Mouse (Mus musculus) megakaryocyte, embryonic 14.5 days (primary cell): ENCODE results near the gene Ppm1a. TPM values are rescaled to one million over a fixed set of nuclear protein-coding genes. Genes with fewer than 3 reads are reported as not detected.

Experiments used
- H3K27me3 ChIP-seq: replicated peaks from 2 replicates; pipeline ENCODE3; 2012; ENCODE audit warnings: inconsistent platforms
- H3K36me3 ChIP-seq: replicated peaks from 2 replicates; pipeline ENCODE3; 2012; ENCODE audit warnings: low read length, inconsistent platforms, mixed read lengths
- H3K4me1 ChIP-seq: 2 replicates; pipeline ENCODE4 v1.6.1; 2012; ENCODE audit warnings: inconsistent platforms
- H3K4me3 ChIP-seq: replicated peaks from 2 replicates; pipeline ENCODE3; 2012; ENCODE audit warnings: moderate library complexity, mild to moderate bottlenecking, inconsistent platforms
- H3K9me3 ChIP-seq: 2 replicates; pipeline ENCODE4 v1.6.1; 2012; ENCODE audit warnings: inconsistent platforms
- FLI1 ChIP-seq: IDR thresholded peaks from 2 replicates; pipeline ENCODE4 v1.6.1; 2012; ENCODE audit warnings: low read length, inconsistent platforms, mixed read lengths
- GATA1 ChIP-seq: IDR thresholded peaks from 3 replicates; pipeline ENCODE4 v1.6.1; 2012; ENCODE audit warnings: mixed read lengths, low read length, inconsistent platforms, borderline replicate concordance
- polyA plus RNA-seq: library from polyadenylated mRNA; stranded (reverse); fragments of >175 nt; gene quantifications from 2 replicates; pipeline ENCODE4 v1.2.3, GENCODE M21; 2012; ENCODE audit warnings: low replicate concordance; ENCODE audit not compliant: insufficient read depth

Ppm1a gene
- 11.3 and 15.3 TPM in 2 replicates for polyA plus RNA-seq

DNA sequence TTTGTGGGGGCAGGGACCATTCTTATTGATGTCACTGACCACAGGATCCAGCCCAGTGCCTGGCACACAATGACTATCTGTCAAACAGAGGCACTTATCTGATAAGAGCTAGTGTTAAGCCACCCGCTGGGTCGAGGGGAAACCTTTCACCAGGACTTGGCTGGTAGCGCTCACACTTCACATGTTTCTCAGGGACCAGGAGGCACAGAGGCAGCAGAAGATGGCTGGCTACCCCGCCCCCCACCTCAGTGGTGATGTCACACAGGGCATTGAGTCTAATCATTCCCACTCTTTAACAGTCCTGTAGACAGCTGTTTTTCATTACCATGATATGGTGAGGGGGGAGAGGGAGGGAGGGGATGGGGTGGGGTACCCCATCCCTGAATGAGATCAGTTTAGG, at the start of gene Ppm1a:
TSS of gene Ppm1a (plus strand) at position 370 of the 400 bp plus-strand sequence.
- Histone ChIP-seq H3K4me1 (peaks cover 41% of the 10 kb centered on the region), H3K9me3 (no peaks in the 10 kb centered on the region), H3K27me3 (no peaks in the 10 kb centered on the region), H3K4me3 (no peak within 1 kb of the TSS), H3K36me3 (no peaks in the 10 kb centered on the region)
- TF ChIP-seq GATA1, result no peak
- TF ChIP-seq FLI1, result no peak

DNA sequence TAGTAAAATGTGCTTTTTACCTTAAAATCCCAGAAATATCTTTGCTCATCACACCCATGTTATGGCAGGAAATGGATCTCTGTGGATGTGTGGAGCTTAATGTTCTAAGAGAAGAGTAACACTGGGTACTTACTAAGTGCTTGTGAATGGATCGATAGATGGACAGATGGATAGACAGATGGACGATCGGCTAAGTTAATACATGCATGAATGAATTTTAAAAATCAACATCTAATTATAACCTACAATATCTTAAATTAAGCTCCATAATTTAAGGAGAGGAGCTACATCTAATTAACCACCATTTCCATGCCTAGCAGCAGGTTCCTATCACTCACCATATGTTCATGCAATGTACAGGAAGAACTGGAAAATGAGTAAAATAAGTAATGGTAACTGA, 47.3 kb upstream of the Ppm1a start:
- Histone ChIP-seq H3K4me3 (no peak overlapping the region), H3K4me1 (no peaks in the 10 kb centered on the region), H3K9me3 (peaks cover 19% of the 10 kb centered on the region), H3K36me3 (no peaks in the 10 kb centered on the region), H3K27me3 (no peaks in the 10 kb centered on the region)
- no peak for TF ChIP-seq FLI1
- TF ChIP-seq GATA1, result no peak

DNA sequence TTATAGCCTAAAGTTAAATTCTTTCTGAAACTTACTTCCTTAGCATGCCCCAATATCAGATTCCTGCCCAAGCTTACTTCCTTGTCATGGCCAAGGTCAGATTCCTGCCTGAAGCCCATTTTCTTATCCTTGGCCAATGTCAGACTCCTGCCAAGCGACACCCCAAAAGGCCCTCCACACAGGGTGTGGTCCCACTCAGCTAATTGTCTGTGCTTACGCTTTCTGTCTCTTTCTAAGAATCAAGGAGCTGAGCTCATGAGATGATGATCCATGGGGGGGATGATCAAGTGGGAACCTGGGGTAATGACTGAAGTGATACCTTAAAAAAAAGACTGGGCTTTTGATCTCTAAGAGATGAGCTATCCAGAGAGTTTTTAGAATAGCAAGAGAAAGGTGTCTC, 42.4 kb upstream of the Ppm1a start:
- Histone ChIP-seq H3K4me3 (no peak overlapping the region), H3K36me3 (no peaks in the 10 kb centered on the region), H3K4me1 (no peaks in the 10 kb centered on the region), H3K9me3 (peaks cover 19% of the 10 kb centered on the region), H3K27me3 (peaks cover 2% of the 10 kb centered on the region)
- TF ChIP-seq FLI1, result no peak
- TF ChIP-seq GATA1, result no peak

DNA sequence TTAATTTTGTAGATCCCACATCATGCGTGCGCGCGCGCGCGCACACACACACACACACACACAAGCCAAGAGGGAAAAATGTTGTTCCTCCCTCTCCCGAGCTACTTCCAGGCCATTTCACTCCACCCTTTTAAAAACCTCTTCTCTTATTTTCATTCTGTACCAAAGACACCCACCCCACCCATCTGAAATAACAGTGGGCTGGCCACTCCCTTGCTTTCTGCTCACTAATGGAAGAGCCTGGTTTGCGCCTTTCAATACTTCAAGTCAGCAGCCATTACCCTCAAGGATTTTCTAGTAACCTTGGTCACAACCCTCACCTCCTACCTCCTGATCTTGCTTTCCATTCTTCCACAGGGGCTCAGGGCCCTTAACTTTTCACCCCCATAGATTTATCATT, 41.4 kb upstream of the Ppm1a start:
- Histone ChIP-seq H3K4me3 (no peak overlapping the region), H3K36me3 (no peaks in the 10 kb centered on the region), H3K9me3 (peaks cover 19% of the 10 kb centered on the region), H3K4me1 (no peaks in the 10 kb centered on the region), H3K27me3 (peaks cover 2% of the 10 kb centered on the region)
- TF ChIP-seq FLI1 (no peak), GATA1 (no peak)

DNA sequence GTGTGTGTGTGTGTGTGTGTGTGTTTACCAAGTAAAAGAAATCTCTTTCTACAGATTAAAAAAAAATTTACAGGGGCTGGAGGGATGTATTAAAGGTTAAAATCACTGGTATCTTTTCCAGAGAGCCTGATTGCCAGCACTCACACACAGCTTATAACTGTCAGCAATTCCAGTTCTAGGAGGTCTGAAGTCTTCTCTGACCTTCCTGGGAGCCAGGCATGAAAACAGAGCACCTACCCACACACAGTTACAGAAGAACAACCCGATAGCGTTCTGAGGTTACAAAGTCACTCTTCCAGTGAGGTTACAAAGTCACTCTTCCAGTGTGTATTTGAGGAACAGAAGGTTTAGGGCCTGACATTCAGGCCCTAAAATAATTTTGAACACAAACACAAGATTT, 38.2 kb upstream of the Ppm1a start:
- H3K4me3 ChIP-seq, result no peak overlapping the region
- no peaks in the 10 kb centered on the region for H3K4me1 ChIP-seq
- TF ChIP-seq FLI1, result no peak
- TF ChIP-seq GATA1, result no peak
- peaks cover 8% of the 10 kb centered on the region; the same call in 1 of the 2 replicates for H3K9me3 ChIP-seq
- H3K27me3 ChIP-seq, result peaks cover 4% of the 10 kb centered on the region
- H3K36me3 ChIP-seq, result no peaks in the 10 kb centered on the region

DNA sequence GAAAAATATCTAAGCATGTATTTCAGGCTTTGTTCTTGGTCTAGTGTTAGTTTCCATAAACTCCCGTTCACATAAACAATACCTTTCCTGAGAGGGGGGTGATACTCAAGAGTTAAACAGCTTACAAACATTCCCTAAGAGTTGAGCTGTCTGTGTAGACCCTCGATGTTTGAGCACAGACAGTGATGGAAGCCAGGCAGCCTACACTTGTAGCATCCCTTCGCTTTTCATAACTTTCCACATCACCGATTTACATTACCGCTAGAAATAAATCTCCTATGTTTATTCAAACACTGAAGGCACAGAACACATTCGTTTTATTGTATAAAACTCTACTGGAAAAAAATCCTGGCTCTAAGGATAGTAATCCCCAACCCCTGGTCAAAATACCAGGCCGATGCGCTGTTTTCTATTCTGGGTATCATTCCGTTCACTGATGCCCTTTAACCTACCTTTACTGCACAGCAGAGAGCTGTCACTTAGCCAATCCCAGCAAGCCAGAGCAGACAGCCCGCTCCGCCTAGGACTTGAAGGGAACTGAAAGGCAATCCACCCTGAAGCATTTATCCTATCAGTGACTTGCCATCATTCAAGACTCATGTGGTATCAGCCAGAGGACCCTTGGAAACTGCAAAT, 37.7 kb upstream of the Ppm1a start:
- Histone ChIP-seq H3K36me3 (no peaks in the 10 kb centered on the region), H3K4me3 (no peak overlapping the region), H3K27me3 (peaks cover 4% of the 10 kb centered on the region), H3K9me3 (peaks cover 4% of the 10 kb centered on the region; the same call in 1 of the 2 replicates), H3K4me1 (no peaks in the 10 kb centered on the region)
- TF ChIP-seq FLI1 (no peak), GATA1 (no peak)

DNA sequence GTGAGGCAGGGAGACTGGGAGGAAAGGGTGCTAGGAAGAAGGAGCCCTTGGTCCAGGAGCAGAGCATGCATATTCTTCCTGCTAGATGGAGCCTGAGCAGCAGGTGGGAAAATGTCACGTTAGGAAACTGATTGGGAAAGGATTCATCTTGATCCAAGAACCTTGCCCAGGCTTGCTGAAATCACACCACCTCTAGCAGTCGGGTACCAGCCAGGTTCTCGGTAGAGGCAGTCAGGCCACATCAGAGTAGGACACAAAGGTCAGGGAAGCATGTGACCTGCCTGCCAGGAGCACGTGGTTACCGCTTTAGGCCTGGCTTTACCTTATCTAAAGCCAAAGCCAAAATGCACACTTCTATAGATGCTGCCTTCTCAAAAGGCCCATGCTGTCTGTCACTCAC, 35.5 kb upstream of the Ppm1a start:
- TF ChIP-seq GATA1 (no peak), FLI1 (no peak)
- no peaks in the 10 kb centered on the region for H3K4me1 ChIP-seq
- peaks cover 4% of the 10 kb centered on the region for H3K27me3 ChIP-seq
- no peaks in the 10 kb centered on the region for H3K36me3 ChIP-seq
- no peaks in the 10 kb centered on the region for H3K9me3 ChIP-seq
- no peak overlapping the region for H3K4me3 ChIP-seq

DNA sequence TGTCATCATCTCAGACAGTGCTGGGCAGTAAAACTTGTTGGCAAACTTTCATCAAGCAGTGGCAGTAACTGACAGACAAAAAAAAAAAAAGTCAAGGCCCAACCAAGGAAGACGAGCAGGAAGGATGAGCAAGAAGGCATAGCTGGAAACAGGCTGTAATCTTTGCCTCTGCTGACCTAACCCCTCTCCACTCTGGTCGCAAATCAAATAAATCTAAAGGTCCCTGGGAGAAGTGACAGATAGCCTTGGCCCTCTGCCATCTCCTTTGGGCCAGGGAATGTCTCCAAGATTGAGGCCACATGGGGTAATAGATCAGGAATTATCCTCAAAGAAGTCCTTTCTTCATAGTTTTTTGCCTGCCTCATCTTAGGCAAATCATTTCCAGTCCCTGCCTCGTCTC, 33.3 kb upstream of the Ppm1a start:
- TF ChIP-seq FLI1, result no peak
- TF ChIP-seq GATA1, result no peak
- no peaks in the 10 kb centered on the region for H3K4me1 ChIP-seq
- no peak overlapping the region for H3K4me3 ChIP-seq
- H3K27me3 ChIP-seq, result peaks cover 2% of the 10 kb centered on the region
- no peaks in the 10 kb centered on the region for H3K36me3 ChIP-seq
- no peaks in the 10 kb centered on the region for H3K9me3 ChIP-seq

DNA sequence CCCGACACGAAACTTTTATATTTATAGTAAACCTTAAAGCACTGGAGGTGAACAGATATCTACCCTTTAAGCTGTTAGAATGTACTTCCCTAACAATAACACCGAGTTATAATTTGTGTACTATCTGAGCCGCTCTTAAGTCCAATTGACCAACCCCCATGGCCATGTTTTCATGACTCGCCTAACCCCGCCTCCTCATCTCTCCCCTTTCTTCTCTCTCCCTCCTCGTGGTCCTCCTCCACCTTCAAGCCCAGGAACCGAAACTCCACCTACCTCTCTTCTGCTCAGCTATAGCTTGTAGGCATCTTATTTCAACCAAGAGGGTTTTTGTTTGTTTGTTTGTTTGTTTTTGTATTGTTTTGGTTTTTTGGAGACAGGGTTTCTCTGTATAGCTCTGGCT, 30.2 kb upstream of the Ppm1a start:
- TF ChIP-seq FLI1, result no peak
- no peak for TF ChIP-seq GATA1
- no peak overlapping the region for H3K4me3 ChIP-seq
- no peaks in the 10 kb centered on the region for H3K27me3 ChIP-seq
- no peaks in the 10 kb centered on the region for H3K9me3 ChIP-seq
- peaks cover 10% of the 10 kb centered on the region for H3K4me1 ChIP-seq
- no peaks in the 10 kb centered on the region for H3K36me3 ChIP-seq

DNA sequence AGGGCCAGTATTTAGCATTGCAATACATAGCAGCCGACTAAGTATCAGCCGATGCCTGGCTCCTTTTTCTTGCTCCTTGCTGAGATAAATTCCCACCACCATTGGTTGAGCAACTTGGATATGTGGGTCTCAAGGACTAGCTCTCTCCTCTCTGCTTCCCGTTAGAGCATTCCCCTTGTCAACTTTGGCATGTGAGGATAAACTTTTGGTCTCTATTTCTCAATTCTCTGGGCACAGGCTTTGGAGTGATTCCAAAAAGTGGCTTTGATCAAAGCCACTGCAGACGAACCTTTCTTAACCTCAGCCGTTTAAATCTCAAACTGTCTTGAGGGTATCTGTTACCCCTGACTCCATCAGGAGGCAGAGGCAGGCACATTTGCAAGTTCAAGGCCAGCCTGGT, 29.6 kb upstream of the Ppm1a start:
- peaks cover 10% of the 10 kb centered on the region for H3K4me1 ChIP-seq
- no peak for TF ChIP-seq FLI1
- no peak for TF ChIP-seq GATA1
- no peaks in the 10 kb centered on the region for H3K27me3 ChIP-seq
- no peak overlapping the region for H3K4me3 ChIP-seq
- no peaks in the 10 kb centered on the region for H3K36me3 ChIP-seq
- H3K9me3 ChIP-seq, result no peaks in the 10 kb centered on the region
